Mouse (Mus musculus) urinary bladder, postnatal 4 days (tissue): ENCODE results near the gene Gm20388.

Experiments used
- DNase-seq, 2 experiments: peaks; one replicate each; pipeline ENCODE4 v3.0.0; 2021 to 2022; ENCODE audit warnings: low spot score in 2 of 2

The Gm20388 gene

GRCm38 (mm10) chr8:124256841-124257240 lies 4346.2 kb downstream of the Gm20388 start:
- DNase-seq: no peak

DNA sequence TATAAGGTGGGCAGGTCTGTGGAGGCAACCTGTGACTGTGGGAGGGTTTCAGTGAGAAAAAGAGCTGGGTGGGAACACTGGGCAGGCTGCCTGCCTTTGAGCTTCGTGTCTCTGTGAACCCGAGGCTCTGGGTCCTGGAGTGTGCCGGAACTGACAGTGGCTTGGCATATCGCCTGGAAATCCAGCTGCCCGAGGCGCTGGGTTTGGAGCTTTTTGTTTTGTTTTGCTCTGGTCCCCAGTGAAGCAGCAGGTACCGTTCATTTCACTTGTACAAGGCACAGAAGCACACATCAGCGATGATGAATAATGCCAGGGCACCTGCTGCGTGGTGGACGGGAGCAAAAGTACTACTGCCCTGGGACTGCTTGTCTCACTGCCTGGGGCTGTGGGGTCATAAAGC lies 4346.7 kb downstream of the Gm20388 start:
- DNase-seq: peak; percentile 64 to 69

GRCm38 (mm10) chr8:124259146-124259545 lies 4348.5 kb downstream of the Gm20388 start:
- no peak for DNase-seq

GRCm38 (mm10) chr8:124259925-124260324 lies 4349.3 kb downstream of the Gm20388 start:
- DNase-seq: no peak

- DNase-seq: no peak
Observed at GRCm38 (mm10) chr8:124260371-124260770, 4349.7 kb downstream of the Gm20388 start.

- no peak for DNase-seq
Observed at GRCm38 (mm10) chr8:124263058-124263457, 4352.4 kb downstream of the Gm20388 start.

GRCm38 (mm10) chr8:124264032-124264431 lies 4353.4 kb downstream of the Gm20388 start:
- no peak for DNase-seq

DNA sequence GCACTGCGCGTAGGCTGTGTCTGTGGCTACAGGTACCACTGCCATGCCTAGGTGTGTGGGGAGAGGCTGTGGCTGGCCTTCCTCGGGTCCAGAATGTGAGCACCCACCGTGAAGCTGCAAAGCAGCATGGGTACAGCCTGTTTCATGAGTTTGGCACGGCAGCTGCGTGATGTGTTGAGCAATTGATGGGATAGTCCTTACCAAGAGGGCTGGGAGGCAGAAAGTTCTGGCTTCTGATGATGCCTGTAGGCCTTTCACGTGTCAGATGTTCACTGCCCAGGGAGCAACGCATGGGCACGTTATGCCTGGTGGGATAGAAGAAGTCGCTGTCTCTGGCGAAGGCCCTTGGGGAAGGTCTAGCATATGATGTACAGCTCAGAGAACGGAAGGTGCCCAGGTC lies 4354.0 kb downstream of the Gm20388 start:
- DNase-seq: no peak

GRCm38 (mm10) chr8:124265130-124265529 lies 4354.5 kb downstream of the Gm20388 start:
- no peak for DNase-seq

DNA sequence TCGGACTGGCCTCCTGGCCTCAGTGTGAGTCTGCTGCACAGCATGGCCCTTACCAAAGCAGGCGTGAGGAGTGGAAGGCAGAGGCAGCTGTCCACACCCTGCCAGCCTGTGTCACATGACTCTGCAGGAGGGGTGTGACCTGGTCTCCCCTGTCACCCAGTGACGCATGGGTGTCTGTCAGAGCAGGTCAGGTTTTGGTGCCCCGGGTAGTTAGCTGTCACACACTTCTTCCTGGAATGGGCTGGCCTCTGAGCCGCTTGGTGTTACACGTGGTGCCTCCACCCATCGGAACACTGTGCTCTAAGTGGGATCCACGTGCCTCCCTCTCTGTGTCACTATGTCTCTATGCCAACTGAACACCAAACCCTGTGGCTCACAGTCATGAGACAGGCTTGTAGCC lies 4355.2 kb downstream of the Gm20388 start:
- DNase-seq: no peak

GRCm38 (mm10) chr8:124267206-124267605 lies 4356.6 kb downstream of the Gm20388 start:
- DNase-seq: no peak

GRCm38 (mm10) chr8:124270504-124270903 lies 4359.9 kb downstream of the Gm20388 start:
- no peak for DNase-seq

GRCm38 (mm10) chr8:124270904-124271303 lies 4360.3 kb downstream of the Gm20388 start:
- no peak for DNase-seq

DNA sequence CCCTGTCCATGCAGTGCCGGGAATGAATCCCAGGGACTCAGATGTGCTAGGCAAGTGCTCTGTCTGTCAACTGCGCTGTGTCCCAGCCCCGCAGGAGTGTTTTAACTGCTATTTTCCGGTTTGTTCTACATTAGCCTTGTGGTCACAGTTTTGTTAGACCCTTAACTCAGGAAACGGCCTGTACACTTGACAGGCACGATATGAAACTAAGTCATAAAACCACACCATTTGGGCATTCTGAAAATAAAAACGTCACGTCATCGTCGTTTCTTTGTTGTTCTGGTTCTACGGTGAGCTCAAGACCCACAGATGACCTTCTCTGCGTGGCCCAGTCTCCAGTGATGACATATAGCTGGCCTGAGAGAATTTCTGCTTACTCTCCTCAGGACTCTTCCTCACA lies 4360.9 kb downstream of the Gm20388 start:
- no peak for DNase-seq

DNA sequence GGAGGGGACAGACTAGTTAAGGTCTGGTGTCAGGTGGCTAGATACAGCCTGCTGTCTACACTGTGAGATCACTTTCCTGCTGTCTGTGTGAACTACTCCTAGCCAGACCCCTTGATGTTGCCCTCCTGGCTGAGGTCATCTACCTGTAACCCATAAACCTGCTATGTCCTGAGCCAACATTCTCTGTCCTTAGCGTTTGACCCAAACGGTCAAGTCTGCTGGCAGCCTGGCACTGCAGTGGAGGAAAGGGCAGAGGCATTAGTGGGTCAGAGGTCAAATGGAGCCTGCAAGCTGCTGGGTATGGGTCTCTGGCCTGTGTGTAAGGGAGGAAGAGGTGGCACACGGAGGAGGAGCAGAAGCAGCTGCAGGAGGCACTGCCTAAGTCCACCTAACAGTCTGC lies 4362.2 kb downstream of the Gm20388 start:
- DNase-seq: no peak

DNA sequence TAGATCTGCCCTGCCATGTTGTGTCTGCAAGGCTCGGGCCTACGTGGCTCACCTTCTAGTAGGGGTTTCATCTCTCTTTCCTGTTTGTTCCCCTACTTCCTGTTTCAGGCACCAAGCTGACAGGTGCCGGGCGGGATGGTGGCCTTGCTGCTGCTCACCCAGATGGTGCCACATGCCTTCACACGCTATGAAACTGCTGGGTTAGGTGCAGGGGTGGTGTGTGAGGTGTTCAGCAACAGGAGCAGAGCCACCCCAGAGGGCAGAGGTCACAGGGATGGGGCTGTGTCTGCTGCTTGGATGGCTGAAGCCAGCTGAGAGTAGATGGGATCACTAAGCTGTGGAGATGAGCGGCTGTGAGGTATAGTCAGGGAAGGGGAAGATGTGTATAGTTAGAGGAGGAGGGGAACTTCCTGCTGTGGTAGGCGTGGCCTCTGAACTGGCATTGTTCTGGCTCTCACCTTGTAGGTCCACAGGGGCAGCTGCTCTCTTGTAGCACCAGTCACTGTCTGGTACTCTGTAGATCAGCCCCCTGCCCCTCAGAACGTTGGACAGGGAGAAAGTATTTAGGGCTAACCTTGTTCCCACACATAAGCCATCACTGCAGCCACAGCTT lies 4363.1 kb downstream of the Gm20388 start:
- no peak for DNase-seq

DNA sequence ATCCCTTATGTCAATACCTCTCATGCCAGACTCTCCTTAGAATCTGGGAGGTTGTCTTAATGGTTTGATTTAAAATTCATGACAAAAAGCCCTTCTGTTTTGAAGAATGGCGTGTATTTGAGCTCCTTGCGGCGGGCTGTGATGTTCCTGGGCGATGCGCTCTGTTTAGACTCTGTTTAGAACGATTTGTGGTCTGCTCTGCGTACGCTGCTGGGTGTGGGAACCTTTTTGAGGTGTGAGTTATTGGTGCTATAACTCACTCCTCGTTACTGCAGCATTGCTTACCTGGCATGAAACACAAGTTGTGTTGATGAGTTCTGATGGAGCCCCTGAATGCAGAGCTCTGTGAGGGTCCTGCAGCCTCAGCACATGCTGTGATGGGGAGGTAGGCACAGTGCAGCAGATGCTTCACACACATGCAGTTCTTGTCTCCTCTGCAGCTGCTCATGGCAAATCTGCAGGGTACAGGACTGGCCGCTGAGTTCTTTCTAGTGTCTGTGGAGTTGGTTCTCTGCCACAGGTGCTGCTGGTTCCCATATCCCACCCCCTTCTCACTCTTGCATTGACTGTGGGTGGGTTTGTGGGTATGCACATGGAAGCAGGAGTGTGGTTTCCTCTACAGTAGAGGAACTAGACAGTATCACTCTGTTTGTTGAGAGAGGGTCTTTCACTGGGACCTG lies 4363.9 kb downstream of the Gm20388 start:
- DNase-seq: no peak

DNA sequence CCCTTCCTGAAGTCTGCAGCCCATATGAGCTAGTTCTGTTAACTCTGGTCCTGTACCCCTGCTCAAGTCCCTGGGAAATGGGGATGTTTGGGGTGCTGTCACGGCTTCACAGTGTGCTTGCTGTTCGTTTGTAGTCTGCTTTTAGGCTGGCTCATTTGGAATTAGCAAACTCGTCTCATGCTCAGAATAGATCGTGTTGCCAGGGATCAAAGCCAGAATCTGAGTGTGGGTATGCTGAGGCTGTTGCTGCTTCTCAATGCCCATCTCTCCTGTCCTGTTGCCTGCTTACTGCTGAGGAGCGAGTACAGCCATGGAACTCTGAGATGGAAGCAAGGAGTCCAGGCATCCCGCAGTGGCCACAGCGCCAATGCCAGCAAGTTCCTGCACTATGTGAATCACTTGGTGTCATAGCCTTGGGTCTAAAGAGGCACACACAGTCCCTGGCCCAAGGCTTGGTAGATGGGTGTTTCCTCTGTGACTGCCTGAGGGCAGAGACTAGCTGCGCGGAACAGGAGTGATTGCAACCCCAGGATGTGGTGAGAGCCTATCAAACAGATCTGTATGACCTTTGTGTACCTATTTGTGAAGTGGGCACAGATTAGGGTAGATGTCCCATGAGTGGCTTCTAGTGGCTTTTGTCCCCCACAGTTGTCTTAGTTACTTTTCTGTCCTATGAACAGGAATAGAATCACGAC lies 4364.9 kb downstream of the Gm20388 start:
- no peak for DNase-seq

GRCm38 (mm10) chr8:124277951-124278910 lies 4367.6 kb downstream of the Gm20388 start:
- DNase-seq: no peak

DNA sequence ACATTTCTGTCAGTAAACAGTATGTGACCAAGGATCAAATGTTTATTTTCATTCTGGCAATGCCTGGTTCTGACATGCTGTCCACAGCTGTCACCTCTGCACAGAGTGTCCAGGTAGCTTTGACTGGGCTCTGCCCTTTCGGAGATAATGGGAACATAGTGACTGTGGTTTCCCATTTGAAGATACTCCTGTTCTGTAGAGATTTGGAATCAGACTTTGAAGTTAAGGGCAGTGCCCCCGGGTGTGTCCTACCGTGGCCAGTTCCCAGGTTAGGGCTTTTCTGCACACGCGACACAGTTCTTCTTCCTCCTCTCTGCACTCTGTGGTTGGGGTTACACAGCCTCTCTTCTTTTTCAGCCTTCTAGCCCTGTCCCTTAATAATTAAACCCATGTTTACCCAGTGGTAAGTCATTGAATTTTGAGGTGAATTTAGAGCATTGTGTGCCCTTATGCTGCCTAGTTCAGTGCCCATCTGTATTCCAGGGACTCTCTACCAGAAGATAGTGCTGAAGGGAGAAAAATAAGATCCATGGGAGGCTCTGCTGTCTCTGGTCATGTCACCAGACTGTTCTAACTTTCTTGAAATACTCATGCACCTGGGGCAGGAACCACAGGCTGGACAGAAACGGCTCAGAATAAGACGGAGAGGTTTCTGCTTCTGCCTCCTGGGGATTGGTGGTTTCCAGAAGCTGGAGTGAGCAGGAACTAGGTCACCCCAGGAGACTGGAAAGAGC lies 4368.5 kb downstream of the Gm20388 start:
- DNase-seq: no peak

DNA sequence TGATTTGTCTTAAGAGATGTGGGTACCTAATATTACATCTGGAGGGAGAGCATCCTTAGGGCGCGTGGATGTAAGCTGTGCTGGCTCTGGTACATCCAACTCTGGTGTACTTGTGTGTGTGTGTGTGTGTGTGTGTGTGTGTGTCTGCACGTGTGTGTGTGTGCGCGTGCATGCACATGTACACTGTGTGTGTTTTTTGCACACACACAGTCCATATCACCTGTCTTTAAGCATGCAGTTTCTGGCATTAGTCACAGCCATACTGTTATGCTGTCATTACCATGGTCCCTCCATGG lies 4369.0 kb downstream of the Gm20388 start:
- DNase-seq: no peak
